Mouse (Mus musculus): ENCODE measurements around the gene Ly6g6c.

GRCm38 (mm10) chr17:35082841-35083576 is 17.8 kb downstream of the Ly6g6c start:
- no peak for TF ChIP-seq CTCF (IDR thresholded peaks at IDR 0.05; ENCODE audit: low read depth, low read length)
- TF ChIP-seq POLR2A (IDR thresholded peaks at IDR 0.05; ENCODE audit: extremely low read depth, insufficient read depth, low read length) = no peak

All from liver, adult 2 months (tissue).